Mouse (Mus musculus) MEL (cell line): ENCODE measurements around the gene Doc2g. TPM values are rescaled to one million over a fixed set of nuclear protein-coding genes. Genes with fewer than 3 reads are reported as not detected.

Source experiments
- DNase-seq: peaks from one replicate; pipeline ENCODE4 v3.0.0; 2011; ENCODE audit warnings: low read depth, low spot score
- H3K27ac ChIP-seq: 2 replicates; pipeline ENCODE4 v1.5.1; 2012; ENCODE audit warnings: low read depth, mild to moderate bottlenecking, control low read depth, low read length, moderate library complexity; ENCODE audit not compliant: control insufficient read depth
- H3K27me3 ChIP-seq, 2 experiments: fragments of 150-350 bp in 1 of 2; sonication (generic) in 1 of 2; 2 replicates each; pipeline ENCODE4 v1.6.1; 2012; ENCODE audit warnings: low read length in 2 of 2, mild to moderate bottlenecking in 2 of 2, improper control_type of control experiment in 1 of 2, moderate library complexity in 1 of 2; ENCODE audit not compliant: insufficient read depth in 2 of 2, control insufficient read depth in 1 of 2
- H3K36me3 ChIP-seq, 2 experiments: 2 replicates each; pipeline ENCODE4 v1.6.1; 2012 to 2014; ENCODE audit warnings: low read length in 2 of 2, improper control_type of control experiment in 1 of 2, inconsistent platforms in 1 of 2, mild to moderate bottlenecking in 1 of 2; ENCODE audit not compliant: insufficient read depth in 2 of 2, control insufficient read depth in 1 of 2
- H3K4me1 ChIP-seq, 2 experiments: fragments of 150-350 bp in 1 of 2; sonication (generic) in 1 of 2; 2 replicates each; pipeline ENCODE4 v1.6.1; 2012; ENCODE audit warnings: low read length in 2 of 2, improper control_type of control experiment in 1 of 2, mild to moderate bottlenecking in 1 of 2; ENCODE audit not compliant: insufficient read depth in 2 of 2, control insufficient read depth in 1 of 2
- H3K4me3 ChIP-seq, 2 experiments: fragments of 150-350 bp in 1 of 2; sonication (generic) in 1 of 2; 2 replicates each; pipeline ENCODE4 v1.5.1; 2012; ENCODE audit warnings: low read depth in 2 of 2, low read length in 2 of 2, mild to moderate bottlenecking in 2 of 2, moderate library complexity in 2 of 2, control low read depth in 1 of 2, improper control_type of control experiment in 1 of 2; ENCODE audit not compliant: control insufficient read depth in 1 of 2, insufficient read depth in 1 of 2
- H3K79me2 ChIP-seq: 2 replicates; pipeline ENCODE4 v1.6.1; 2012; ENCODE audit warnings: mild to moderate bottlenecking, low read length, moderate library complexity; ENCODE audit not compliant: control insufficient read depth, poor library complexity, insufficient read depth
- H3K9ac ChIP-seq: 2 replicates; pipeline ENCODE4 v1.6.1; 2012; ENCODE audit warnings: low read depth, mild to moderate bottlenecking, control low read depth, low read length, moderate library complexity; ENCODE audit not compliant: control insufficient read depth, poor library complexity, severe bottlenecking
- H3K9me3 ChIP-seq: fragments of 150-350 bp; sonication (generic); replicated peaks from 2 replicates; pipeline ENCODE4 v1.6.1; 2012; ENCODE audit warnings: mild to moderate bottlenecking, low read length, improper control_type of control experiment, moderate library complexity; ENCODE audit not compliant: insufficient read depth
- BHLHE40 ChIP-seq: IDR thresholded peaks from 2 replicates; pipeline ENCODE4 v1.6.1; 2012; ENCODE audit warnings: low read depth, mild to moderate bottlenecking, inconsistent platforms, low read length, improper control_type of control experiment, borderline replicate concordance
- CTCF ChIP-seq, 3 experiments: IDR thresholded peaks in 2 of 3; conservative IDR thresholded peaks in 1 of 3; 2 replicates each; pipeline ENCODE4 v1.5.1; 2011 to 2012; ENCODE audit warnings: low read length in 3 of 3, low read depth in 2 of 3, mild to moderate bottlenecking in 2 of 3, improper control_type of control experiment in 1 of 3, inconsistent platforms in 1 of 3, mixed read lengths in 1 of 3, moderate library complexity in 1 of 3; ENCODE audit not compliant: control insufficient read depth in 1 of 3, insufficient read depth in 1 of 3, poor library complexity in 1 of 3, severe bottlenecking in 1 of 3
- ELF1 ChIP-seq: IDR thresholded peaks from 2 replicates; pipeline ENCODE4 v1.6.1; 2014; ENCODE audit warnings: low read depth, mild to moderate bottlenecking, inconsistent platforms, low read length, improper control_type of control experiment, moderate library complexity
- EP300 ChIP-seq, 2 experiments: IDR thresholded peaks; 2 replicates each; pipeline ENCODE4 v1.6.1; 2011; ENCODE audit warnings: improper control_type of control experiment in 2 of 2, low read length in 2 of 2, low read depth in 1 of 2, mild to moderate bottlenecking in 1 of 2
- GATA1 ChIP-seq: IDR thresholded peaks from 2 replicates; pipeline ENCODE4 v1.6.1; 2011; ENCODE audit warnings: low read depth, low read length, improper control_type of control experiment
- JUND ChIP-seq: IDR thresholded peaks from 2 replicates; pipeline ENCODE4 v1.6.1; 2011; ENCODE audit warnings: low read depth, mild to moderate bottlenecking, improper control_type of control experiment, low read length
- MAFK ChIP-seq: IDR thresholded peaks from 2 replicates; pipeline ENCODE4 v1.6.1; 2011; ENCODE audit warnings: low read depth, mild to moderate bottlenecking, low read length, improper control_type of control experiment, borderline replicate concordance
- MAX ChIP-seq: IDR thresholded peaks from 2 replicates; pipeline ENCODE4 v1.6.1; 2011; ENCODE audit warnings: low read length, improper control_type of control experiment
- MAZ ChIP-seq: IDR thresholded peaks from 2 replicates; pipeline ENCODE4 v1.6.1; 2012; ENCODE audit warnings: low read depth, mild to moderate bottlenecking, inconsistent platforms, low read length, improper control_type of control experiment
- MEF2A ChIP-seq: IDR thresholded peaks from 2 replicates; pipeline ENCODE4 v1.6.1; 2014; ENCODE audit warnings: low read depth, mild to moderate bottlenecking, inconsistent platforms, low read length, improper control_type of control experiment; ENCODE audit not compliant: poor library complexity, insufficient replicate concordance, severe bottlenecking; ENCODE audit errors: extremely low read depth
- NELFE ChIP-seq: IDR thresholded peaks from 2 replicates; pipeline ENCODE4 v1.6.1; 2011; ENCODE audit warnings: low read depth, low read length, improper control_type of control experiment
- NRF1 ChIP-seq: IDR thresholded peaks from 2 replicates; pipeline ENCODE4 v1.6.1; 2014; ENCODE audit warnings: low read depth, mild to moderate bottlenecking, inconsistent platforms, low read length, improper control_type of control experiment, moderate library complexity; ENCODE audit not compliant: poor library complexity, insufficient read depth, severe bottlenecking
- POLR2AphosphoS2 ChIP-seq: IDR thresholded peaks from 2 replicates; pipeline ENCODE4 v1.6.1; 2011; ENCODE audit warnings: low read length, improper control_type of control experiment
- POLR2AphosphoS5 ChIP-seq: IDR thresholded peaks from 2 replicates; pipeline ENCODE4 v1.6.1; 2012; ENCODE audit warnings: low read depth, borderline replicate concordance, mild to moderate bottlenecking, inconsistent platforms, low read length, moderate library complexity, mixed read lengths
- RAD21 ChIP-seq: IDR thresholded peaks from 2 replicates; pipeline ENCODE4 v1.6.1; 2011; ENCODE audit warnings: mild to moderate bottlenecking, low read depth, low read length, improper control_type of control experiment
- RCOR1 ChIP-seq: IDR thresholded peaks from 2 replicates; pipeline ENCODE4 v1.6.1; 2012; ENCODE audit warnings: low read depth, mild to moderate bottlenecking, inconsistent platforms, low read length, improper control_type of control experiment
- SIN3A ChIP-seq: IDR thresholded peaks from 2 replicates; pipeline ENCODE4 v1.6.1; 2012; ENCODE audit warnings: low read length, improper control_type of control experiment, inconsistent platforms
- TAL1 ChIP-seq: IDR thresholded peaks from 2 replicates; pipeline ENCODE4 v1.6.1; 2012; ENCODE audit warnings: mild to moderate bottlenecking, inconsistent platforms, low read length, moderate library complexity, mixed read lengths
- TCF12 ChIP-seq: IDR thresholded peaks from 2 replicates; pipeline ENCODE4 v1.6.1; 2014; ENCODE audit warnings: low read depth, mild to moderate bottlenecking, inconsistent platforms, low read length, improper control_type of control experiment, moderate library complexity
- USF1 ChIP-seq: IDR thresholded peaks from 2 replicates; pipeline ENCODE4 v1.6.1; 2014; ENCODE audit warnings: low read depth, mild to moderate bottlenecking, inconsistent platforms, low read length, improper control_type of control experiment, moderate library complexity
- USF2 ChIP-seq, 2 experiments: IDR thresholded peaks; 2 replicates each; pipeline ENCODE4 v1.6.1; 2011 to 2012; ENCODE audit warnings: improper control_type of control experiment in 2 of 2, low read length in 2 of 2, borderline replicate concordance in 1 of 2, inconsistent platforms in 1 of 2, low read depth in 1 of 2, mild to moderate bottlenecking in 1 of 2; ENCODE audit not compliant: insufficient read depth in 1 of 2
- ZC3H11A ChIP-seq: IDR thresholded peaks from 2 replicates; pipeline ENCODE4 v1.6.1; 2012; ENCODE audit warnings: low read depth, mild to moderate bottlenecking, inconsistent platforms, low read length, improper control_type of control experiment
- polyA plus RNA-seq, 2 experiments: library from polyadenylated mRNA; stranded (reverse) in 1 of 2; unstranded in 1 of 2; fragments of >175 nt in 1 of 2; fragments of >200 nt in 1 of 2; gene quantifications; 2 replicates each; pipeline versions ENCODE4 v1.2.1 to v1.2.4; 2012; ENCODE audit warnings: low replicate concordance in 2 of 2, low read depth in 1 of 2; ENCODE audit not compliant: insufficient read length in 2 of 2, insufficient read depth in 1 of 2, missing spikeins in 1 of 2
- total RNA-seq: library from RNA; depleted of rRNA; stranded (reverse); fragments of 300-350 nt; gene quantifications from 2 replicates; pipeline ENCODE4 v1.2.3, GENCODE M21; 2012; rRNA removed

The Doc2g gene
- total RNA-seq (6.8 and 9.9 TPM in 2 replicates), polyA plus RNA-seq (10 to 100 TPM in 1 of 2 experiments, not detected in 1; 16.0 TPM)

- no peak for DNase-seq
- H3K9ac ChIP-seq: no peak within 1 kb of the TSS
- TF ChIP-seq USF2 (IDR thresholded peaks at IDR 0.05; ENCODE audit: borderline replicate concordance in 1 of 2, insufficient read depth in 1 of 2, low read depth in 1 of 2, low read length in 2 of 2) (no peak), POLR2AphosphoS5 (0 out of 2 replicates have a peak, but pooled peaks have one; percentile 6)
- TF ChIP-seq, all 39 proteins: peak for 1
- H3K4me3 ChIP-seq: no peak within 1 kb of the TSS
- H3K79me2 ChIP-seq: peaks cover 1% of the 10 kb centered on the region; the same call in 1 of the 2 replicates
- H3K36me3 ChIP-seq: peaks cover 2 to 6% of the 10 kb centered on the region in 2 experiments; a peak in 3 of 4 replicates
- peaks cover 0 to 15% of the 10 kb centered on the region in 2 experiments; a peak in 2 of 4 replicates for H3K4me1 ChIP-seq
- no peaks in the 10 kb centered on the region for H3K9me3 ChIP-seq
- no peak within 1 kb of the TSS for H3K27ac ChIP-seq
- H3K27me3 ChIP-seq: no peaks in the 10 kb centered on the region
Measured at GRCm38 (mm10) chr19:4003112-4003511, at the start of gene Doc2g. TSS of gene Doc2g (plus strand) at chr19:4003313.

DNA sequence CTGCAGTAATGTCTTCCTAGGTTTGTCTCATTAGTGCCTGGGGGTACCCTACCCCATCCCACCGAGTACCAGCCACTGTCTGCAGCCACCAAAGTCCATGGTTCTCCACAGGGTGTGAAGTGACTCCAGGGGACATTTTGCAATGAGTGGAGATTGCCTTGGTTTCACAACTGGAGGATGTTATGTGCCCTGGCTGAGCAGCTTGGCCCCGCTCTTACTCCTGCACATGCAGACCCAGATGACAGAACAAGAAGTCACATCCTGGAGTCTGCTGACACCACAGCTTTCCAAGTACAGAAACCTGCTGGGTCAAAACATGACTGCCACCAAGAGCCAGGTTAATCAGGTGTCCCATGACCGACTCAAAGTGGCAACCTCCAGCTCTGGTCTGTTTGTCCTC, 48.1 kb upstream of the Doc2g start:
- H3K9ac ChIP-seq: no peak overlapping the region
- H3K27ac ChIP-seq: no peak overlapping the region
- no peak for DNase-seq
- 0 out of 4 replicates have a peak, but pooled peaks cover 0 to 2% of the 10 kb centered on the region in 2 experiments for H3K27me3 ChIP-seq
- H3K36me3 ChIP-seq: 0 out of 4 replicates have a peak, but pooled peaks cover 0 to 6% of the 10 kb centered on the region in 2 experiments
- no peak overlapping the region for H3K4me3 ChIP-seq
- H3K79me2 ChIP-seq: no peaks in the 10 kb centered on the region
- H3K9me3 ChIP-seq: no peaks in the 10 kb centered on the region
- TF ChIP-seq MEF2A (no peak), RCOR1 (no peak), NELFE (no peak), NRF1 (no peak), SIN3A (no peak), TCF12 (no peak), MAZ (no peak), USF1 (no peak), MAX (no peak)
- H3K4me1 ChIP-seq: peaks cover 9% of the 10 kb centered on the region in 2 experiments; a peak in 3 of 4 replicates

GRCm38 (mm10) chr19:3955804-3956203, 47.3 kb upstream of the Doc2g start:
- Histone ChIP-seq H3K9me3 (no peaks in the 10 kb centered on the region), H3K79me2 (no peaks in the 10 kb centered on the region), H3K27ac (no peak overlapping the region), H3K4me1 (peaks cover 9% of the 10 kb centered on the region in 2 experiments; a peak in 3 of 4 replicates), H3K4me3 (no peak overlapping the region), H3K27me3 (0 out of 4 replicates have a peak, but pooled peaks cover 0 to 2% of the 10 kb centered on the region in 2 experiments), H3K9ac (no peak overlapping the region), H3K36me3 (0 out of 4 replicates have a peak, but pooled peaks cover 0 to 6% of the 10 kb centered on the region in 2 experiments)
- TF ChIP-seq JUND (no peak), EP300 (IDR thresholded peaks at IDR 0.05; ENCODE audit: low read depth in 1 of 2, low read length in 2 of 2) (no peak), TAL1 (no peak), TCF12 (no peak), NELFE (no peak), ELF1 (no peak), GATA1 (no peak), POLR2AphosphoS2 (no peak), SIN3A (no peak), CTCF (IDR thresholded peaks at IDR 0.05 in 2 of 3, conservative IDR thresholded peaks at IDR 0.05 in 1 of 3; ENCODE audit: control insufficient read depth in 1 of 3, insufficient read depth in 1 of 3, low read depth in 2 of 3, low read length in 3 of 3, poor library complexity in 1 of 3, severe bottlenecking in 1 of 3) (no peak), NRF1 (no peak), MAZ (no peak), MAFK (no peak), RAD21 (no peak), ZC3H11A (no peak), BHLHE40 (no peak)
- no peak for DNase-seq
